Mouse (Mus musculus): ENCODE measurements at regions not wholly inside any gene's neighbourhood (a gene's known extent, or its start where the extent isn't known, plus 50 kb on each side); places are given as distances from the start of the nearest gene placed in this dataset.
A peak's percentile ranks its signal among the peaks of the same experiment; 100 is the strongest.
"Not testable (repeated sequence)": the region's sequence is repeated elsewhere in the genome, so short reads cannot be mapped to it uniquely, and the experiment has no call there.

DNA sequence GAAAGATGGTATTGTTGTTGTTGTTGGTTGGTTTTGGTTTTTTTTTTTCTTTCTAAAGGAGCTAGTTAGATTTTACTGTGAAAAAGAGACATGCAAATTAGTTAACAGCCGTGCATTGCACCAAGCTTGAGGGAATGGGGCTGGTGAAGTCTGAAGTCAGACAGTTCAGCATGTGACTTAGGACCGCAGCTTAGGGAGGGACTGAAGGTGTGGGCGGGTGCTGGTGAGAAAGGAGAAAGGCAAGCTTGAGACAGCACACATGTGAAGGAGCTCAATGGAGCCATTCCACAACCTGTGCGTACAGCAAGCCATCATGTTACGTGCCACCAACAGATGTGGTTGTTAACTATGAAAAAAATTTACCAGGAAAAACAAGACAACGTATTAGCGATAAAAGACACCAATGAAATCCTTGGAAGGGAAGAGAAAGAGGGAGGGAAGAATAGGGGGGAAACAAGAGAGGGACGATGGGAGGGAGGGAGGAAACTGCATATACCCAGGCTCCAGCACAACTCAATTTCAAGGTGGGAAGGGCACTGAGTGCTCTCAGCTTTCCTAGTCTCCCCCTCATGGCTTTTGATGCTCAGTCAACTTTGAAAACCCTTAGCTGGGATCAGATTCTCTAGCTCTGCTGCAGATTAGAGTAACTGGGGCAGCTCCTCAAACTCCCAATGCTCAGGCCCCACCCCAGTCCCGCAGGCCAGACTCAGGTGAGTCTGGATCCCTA is 218.1 kb upstream of the Btg1 start:
- H3K4me3 ChIP-seq (ENCODE audit: low read depth, low read length): no peak overlapping the region
- DNase-seq (ENCODE audit: low spot score) (no peak), ATAC-seq (replicated peaks; ENCODE audit: low FRiP score, low TSS enrichment, low read depth) (no peak)
- no peak overlapping the region for H3K9ac ChIP-seq (ENCODE audit: low read length)
- no peaks in the 10 kb centered on the region for H3K36me3 ChIP-seq (ENCODE audit: control insufficient read depth, insufficient read depth, low read length)
- H3K4me2 ChIP-seq (ENCODE audit: low read length): no peak overlapping the region
- no peaks in the 10 kb centered on the region for H3K4me1 ChIP-seq (replicated peaks; ENCODE audit: control insufficient read depth, insufficient read depth, low read length)
- H3K27ac ChIP-seq (ENCODE audit: low read depth): peak overlapping the region; percentile 36; the same call in 1 of the 2 replicates
- H3K27me3 ChIP-seq (replicated peaks; ENCODE audit: control insufficient read depth, insufficient read depth, low read length): no peaks in the 10 kb centered on the region
- no peaks in the 10 kb centered on the region for H3K9me3 ChIP-seq (ENCODE audit: control insufficient read depth, low read length)
- WGBS: 76% methylated on average over 9 of the region's 9 CpGs

DNA sequence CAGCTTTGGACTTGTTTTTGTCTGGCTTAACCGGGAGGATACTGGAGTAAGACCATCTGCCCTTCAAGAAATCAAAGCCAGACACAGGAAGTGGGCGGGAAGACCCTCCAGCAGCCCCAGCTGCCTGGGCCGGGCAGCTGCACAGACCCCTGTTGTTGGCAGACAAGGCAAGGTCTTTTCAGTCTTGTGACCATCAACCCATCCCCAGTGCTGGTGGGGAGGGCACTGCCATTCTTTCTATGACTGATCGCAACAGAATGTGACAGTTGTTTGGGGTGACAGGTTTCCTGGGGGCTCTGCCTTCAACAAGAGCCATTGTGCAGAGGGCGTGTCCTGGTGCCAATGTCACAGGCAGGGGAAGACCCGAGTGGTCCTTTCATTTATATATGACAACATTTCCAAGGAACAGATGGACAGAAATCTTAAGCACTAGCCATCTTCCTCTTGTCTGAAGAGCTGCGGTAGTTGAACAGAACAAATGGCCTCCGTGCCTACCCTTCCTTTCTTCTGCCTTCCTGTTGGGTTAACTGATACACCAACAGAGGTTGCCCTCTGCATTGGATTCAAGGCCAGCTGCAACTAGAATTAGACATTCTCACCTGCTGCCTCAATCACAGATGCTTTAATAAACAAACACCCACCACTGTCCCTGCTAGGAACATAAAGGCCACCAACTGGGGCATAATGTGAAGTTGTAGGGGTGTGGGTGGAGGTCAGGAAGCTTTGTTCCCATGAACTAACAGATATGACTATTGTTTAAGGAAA is 217.0 kb upstream of the Btg1 start:
- Histone ChIP-seq H3K27me3 (replicated peaks; ENCODE audit: control insufficient read depth, insufficient read depth, low read length) (no peaks in the 10 kb centered on the region), H3K4me3 (ENCODE audit: low read depth, low read length) (no peak overlapping the region), H3K4me1 (replicated peaks; ENCODE audit: control insufficient read depth, insufficient read depth, low read length) (no peaks in the 10 kb centered on the region), H3K9ac (ENCODE audit: low read length) (no peak overlapping the region), H3K36me3 (ENCODE audit: control insufficient read depth, insufficient read depth, low read length) (no peaks in the 10 kb centered on the region), H3K9me3 (ENCODE audit: control insufficient read depth, low read length) (no peaks in the 10 kb centered on the region), H3K27ac (ENCODE audit: low read depth) (no peak overlapping the region), H3K4me2 (ENCODE audit: low read length) (no peak overlapping the region)
- ATAC-seq (replicated peaks; ENCODE audit: low FRiP score, low TSS enrichment, low read depth): peak; percentile 76
- 65% methylated on average over 8 of the region's 8 CpGs for WGBS
- no peak for DNase-seq (ENCODE audit: low spot score)

DNA sequence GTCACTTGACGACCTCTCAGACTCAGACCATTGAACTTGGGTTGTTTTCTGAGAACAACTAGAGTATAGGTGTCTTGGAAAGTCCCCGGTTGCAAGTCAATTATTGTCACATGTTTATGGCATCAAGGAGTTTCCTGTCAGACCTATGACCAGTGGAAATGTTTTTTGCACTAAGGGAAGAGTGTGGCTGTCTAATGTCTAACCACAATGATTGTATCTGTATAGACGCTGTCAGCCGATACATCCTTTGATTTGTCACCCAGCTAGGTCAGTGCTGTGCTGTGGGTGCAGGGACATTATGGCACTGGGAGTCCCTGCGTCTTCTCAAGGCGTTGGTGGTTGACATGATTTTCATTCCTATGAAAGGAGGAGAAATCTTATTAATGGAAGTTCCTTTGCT is 216.0 kb upstream of the Btg1 start:
- no peak for ATAC-seq (replicated peaks; ENCODE audit: low FRiP score, low TSS enrichment, low read depth)

DNA sequence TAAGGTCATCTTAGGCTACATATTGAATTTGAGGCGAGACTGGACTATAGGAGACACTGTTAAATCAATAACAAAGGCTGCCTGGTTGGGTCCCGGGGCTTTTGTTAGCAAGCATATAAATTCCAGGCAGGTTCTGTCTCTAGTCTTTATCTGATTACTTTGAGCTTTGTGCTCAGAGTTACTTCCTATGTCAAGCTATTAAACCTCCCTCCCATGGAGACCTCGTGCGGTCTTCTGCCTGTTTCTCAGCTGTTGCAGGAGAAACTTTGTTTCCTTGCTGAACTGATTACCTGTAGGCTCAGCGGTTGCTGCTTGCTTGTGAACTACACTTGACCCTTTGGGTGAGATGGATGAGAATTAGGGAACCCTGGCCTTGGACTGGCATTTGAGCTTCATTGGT is 210.5 kb upstream of the Btg1 start:
- ATAC-seq (replicated peaks; ENCODE audit: low FRiP score, low TSS enrichment, low read depth) (no peak), DNase-seq (ENCODE audit: low spot score) (no peak)

More for the DNA sequence above, 216.0 kb upstream of the Btg1 start:
- Histone ChIP-seq H3K27ac (ENCODE audit: low read depth) (no peak overlapping the region), H3K4me3 (ENCODE audit: low read depth, low read length) (no peak overlapping the region), H3K9ac (ENCODE audit: low read length) (no peak overlapping the region), H3K27me3 (replicated peaks; ENCODE audit: control insufficient read depth, insufficient read depth, low read length) (no peaks in the 10 kb centered on the region), H3K36me3 (ENCODE audit: control insufficient read depth, insufficient read depth, low read length) (no peaks in the 10 kb centered on the region), H3K9me3 (ENCODE audit: control insufficient read depth, low read length) (no peaks in the 10 kb centered on the region), H3K4me1 (replicated peaks; ENCODE audit: control insufficient read depth, insufficient read depth, low read length) (no peaks in the 10 kb centered on the region), H3K4me2 (ENCODE audit: low read length) (no peak overlapping the region)
- 81% methylated on average over 6 of the region's 6 CpGs for WGBS
- no peak for DNase-seq (ENCODE audit: low spot score)

DNA sequence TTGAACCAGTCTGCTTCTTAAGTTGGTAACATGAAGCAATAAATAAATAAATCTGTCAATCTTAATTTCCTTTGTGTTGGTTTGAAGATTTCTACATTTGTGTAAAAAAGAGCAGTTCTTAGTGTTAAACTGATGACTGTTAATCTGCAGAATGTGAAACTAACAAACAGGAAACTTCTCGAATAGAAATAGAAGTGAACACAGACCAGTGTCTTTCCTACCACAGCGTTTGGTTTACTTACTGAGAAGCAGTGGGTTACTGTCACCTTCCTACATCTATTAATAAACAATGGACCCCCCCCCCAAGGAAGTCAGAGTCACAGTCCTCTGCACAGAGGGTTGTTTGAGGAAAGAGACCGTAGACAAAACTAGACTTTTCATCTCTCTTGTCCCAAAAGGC is 209.0 kb upstream of the Btg1 start:
- H3K36me3 ChIP-seq (ENCODE audit: control insufficient read depth, insufficient read depth, low read length): no peaks in the 10 kb centered on the region
- no peak overlapping the region for H3K4me3 ChIP-seq (ENCODE audit: low read depth, low read length)
- no peak for DNase-seq (ENCODE audit: low spot score)
- no peak overlapping the region for H3K4me2 ChIP-seq (ENCODE audit: low read length)
- ATAC-seq (replicated peaks; ENCODE audit: low FRiP score, low TSS enrichment, low read depth): no peak
- no peak overlapping the region for H3K9ac ChIP-seq (ENCODE audit: low read length)
- WGBS: 54% methylated on average over 3 of the region's 3 CpGs
- H3K27ac ChIP-seq (ENCODE audit: low read depth): no peak overlapping the region
- H3K27me3 ChIP-seq (replicated peaks; ENCODE audit: control insufficient read depth, insufficient read depth, low read length): no peaks in the 10 kb centered on the region
- H3K9me3 ChIP-seq (ENCODE audit: control insufficient read depth, low read length): no peaks in the 10 kb centered on the region
- no peaks in the 10 kb centered on the region for H3K4me1 ChIP-seq (replicated peaks; ENCODE audit: control insufficient read depth, insufficient read depth, low read length)

More for the DNA sequence above, 210.5 kb upstream of the Btg1 start:
- H3K9ac ChIP-seq (ENCODE audit: low read length): no peak overlapping the region
- no peak overlapping the region for H3K4me3 ChIP-seq (ENCODE audit: low read depth, low read length)
- H3K36me3 ChIP-seq (ENCODE audit: control insufficient read depth, insufficient read depth, low read length): no peaks in the 10 kb centered on the region
- no peaks in the 10 kb centered on the region for H3K9me3 ChIP-seq (ENCODE audit: control insufficient read depth, low read length)
- H3K4me2 ChIP-seq (ENCODE audit: low read length): no peak overlapping the region
- WGBS: 59% methylated on average over 5 of the region's 5 CpGs
- H3K27me3 ChIP-seq (replicated peaks; ENCODE audit: control insufficient read depth, insufficient read depth, low read length): no peaks in the 10 kb centered on the region
- H3K27ac ChIP-seq (ENCODE audit: low read depth): no peak overlapping the region
- no peaks in the 10 kb centered on the region for H3K4me1 ChIP-seq (replicated peaks; ENCODE audit: control insufficient read depth, insufficient read depth, low read length)

DNA sequence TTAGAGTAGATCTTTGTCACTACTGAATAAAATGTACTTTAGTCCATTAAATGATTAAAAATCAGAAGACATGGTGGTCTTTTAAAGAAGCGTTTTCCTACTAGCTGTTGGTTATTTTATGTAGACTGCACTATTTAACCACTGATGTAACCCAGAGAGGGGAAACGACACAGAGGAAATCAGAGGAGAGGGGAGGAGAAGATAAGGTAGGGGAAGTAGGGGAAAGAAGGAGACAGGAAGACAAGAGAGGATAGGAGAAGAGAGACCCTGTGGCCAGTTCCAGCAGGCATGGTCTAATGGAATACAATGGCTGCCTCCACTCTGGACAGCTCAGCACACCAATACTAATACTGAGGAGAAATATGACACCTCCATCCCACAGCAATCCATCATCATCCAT is 208.6 kb upstream of the Btg1 start:
- Histone ChIP-seq H3K36me3 (ENCODE audit: control insufficient read depth, insufficient read depth, low read length) (no peaks in the 10 kb centered on the region), H3K4me3 (ENCODE audit: low read depth, low read length) (no peak overlapping the region), H3K27me3 (replicated peaks; ENCODE audit: control insufficient read depth, insufficient read depth, low read length) (no peaks in the 10 kb centered on the region), H3K4me1 (replicated peaks; ENCODE audit: control insufficient read depth, insufficient read depth, low read length) (no peaks in the 10 kb centered on the region), H3K9me3 (ENCODE audit: control insufficient read depth, low read length) (no peaks in the 10 kb centered on the region), H3K27ac (ENCODE audit: low read depth) (no peak overlapping the region), H3K9ac (ENCODE audit: low read length) (no peak overlapping the region), H3K4me2 (ENCODE audit: low read length) (no peak overlapping the region)
- WGBS: 45% methylated on average over 2 of the region's 2 CpGs
- ATAC-seq (replicated peaks; ENCODE audit: low FRiP score, low TSS enrichment, low read depth) (no peak), DNase-seq (ENCODE audit: low spot score) (no peak)

DNA sequence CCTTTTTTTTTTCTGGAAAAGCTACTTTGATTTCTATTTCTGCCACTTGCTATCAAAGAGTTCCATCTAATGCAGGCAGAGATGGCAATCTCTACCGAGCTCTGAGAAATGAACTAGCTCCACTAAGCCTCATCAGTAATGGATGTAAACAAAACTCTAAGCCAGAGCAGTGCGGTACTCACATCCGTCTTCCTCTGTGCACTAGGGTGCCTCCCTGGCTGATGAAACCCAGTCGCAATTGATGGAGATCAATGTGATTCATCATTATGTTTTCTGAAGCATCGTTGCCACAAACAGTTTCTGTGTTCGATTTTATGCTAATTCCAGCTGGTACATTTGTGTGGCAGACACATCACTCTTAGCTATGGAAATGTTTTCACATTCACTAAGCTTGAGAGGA is 206.8 kb upstream of the Btg1 start:
- Histone ChIP-seq H3K4me1 (replicated peaks; ENCODE audit: control insufficient read depth, insufficient read depth, low read length) (no peaks in the 10 kb centered on the region), H3K9me3 (ENCODE audit: control insufficient read depth, low read length) (no peaks in the 10 kb centered on the region), H3K27ac (ENCODE audit: low read depth) (no peak overlapping the region), H3K36me3 (ENCODE audit: control insufficient read depth, insufficient read depth, low read length) (no peaks in the 10 kb centered on the region), H3K9ac (ENCODE audit: low read length) (no peak overlapping the region), H3K4me3 (ENCODE audit: low read depth, low read length) (no peak overlapping the region), H3K27me3 (replicated peaks; ENCODE audit: control insufficient read depth, insufficient read depth, low read length) (no peaks in the 10 kb centered on the region), H3K4me2 (ENCODE audit: low read length) (no peak overlapping the region)
- no peak for ATAC-seq (replicated peaks; ENCODE audit: low FRiP score, low TSS enrichment, low read depth)
- WGBS: 50% methylated on average over 6 of the region's 6 CpGs
- no peak for DNase-seq (ENCODE audit: low spot score)

DNA sequence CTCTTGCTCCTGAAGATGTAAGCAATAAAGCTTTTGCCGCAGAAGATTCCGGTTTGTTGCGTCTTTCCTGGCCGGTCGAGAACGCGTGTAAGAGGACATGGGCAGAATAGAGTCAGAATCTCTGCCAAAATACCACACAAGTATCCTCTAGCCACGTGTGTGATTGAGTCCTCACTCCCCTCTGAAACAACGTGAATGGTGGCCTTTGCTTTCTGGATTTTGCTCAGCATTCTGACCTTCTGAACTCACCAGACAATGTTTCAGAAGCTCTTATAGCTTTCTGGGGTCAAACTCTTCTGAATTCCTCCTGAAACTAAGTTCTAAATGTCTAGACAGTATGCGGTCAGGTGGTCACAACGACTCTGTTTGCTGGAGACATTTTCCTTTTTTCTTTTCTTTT is 202.0 kb upstream of the Btg1 start:
- Histone ChIP-seq H3K4me1 (replicated peaks; ENCODE audit: control insufficient read depth, insufficient read depth, low read length) (no peaks in the 10 kb centered on the region), H3K4me2 (ENCODE audit: low read length) (no peak overlapping the region), H3K9me3 (ENCODE audit: control insufficient read depth, low read length) (no peaks in the 10 kb centered on the region), H3K9ac (ENCODE audit: low read length) (no peak overlapping the region), H3K27me3 (replicated peaks; ENCODE audit: control insufficient read depth, insufficient read depth, low read length) (no peaks in the 10 kb centered on the region), H3K27ac (ENCODE audit: low read depth) (no peak overlapping the region), H3K36me3 (ENCODE audit: control insufficient read depth, insufficient read depth, low read length) (no peaks in the 10 kb centered on the region), H3K4me3 (ENCODE audit: low read depth, low read length) (no peak overlapping the region)
- no peak for DNase-seq (ENCODE audit: low spot score)
- no peak for ATAC-seq (replicated peaks; ENCODE audit: low FRiP score, low TSS enrichment, low read depth)
- WGBS: 87% methylated on average over 11 of the region's 11 CpGs

DNA sequence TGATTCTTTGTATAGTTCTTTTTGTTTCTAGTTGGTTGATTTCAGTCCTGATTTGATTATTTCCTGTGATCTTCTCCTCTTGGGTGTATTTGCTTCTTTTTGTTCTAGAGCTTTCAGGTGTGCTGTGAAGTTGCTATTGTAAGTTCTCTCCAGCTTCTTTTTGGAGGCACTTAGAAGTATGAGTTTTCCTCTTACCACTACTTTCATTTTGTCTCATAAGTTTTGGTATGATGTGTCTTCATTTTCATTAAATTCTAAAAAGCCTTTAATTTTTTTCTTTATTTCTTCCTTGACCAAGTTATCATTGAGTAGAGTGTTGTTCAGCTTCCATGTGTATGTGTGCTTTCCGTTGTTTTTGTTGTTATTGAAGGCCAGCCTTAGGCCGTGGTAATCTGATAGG is 195.3 kb upstream of the Btg1 start:
- not testable (repeated sequence) for H3K9me3 ChIP-seq (ENCODE audit: control insufficient read depth, low read length); H3K4me3 ChIP-seq (ENCODE audit: low read depth, low read length); H3K36me3 ChIP-seq (ENCODE audit: control insufficient read depth, insufficient read depth, low read length); H3K4me2 ChIP-seq (ENCODE audit: low read length); DNase-seq (ENCODE audit: low spot score); H3K27ac ChIP-seq (ENCODE audit: low read depth); H3K27me3 ChIP-seq (replicated peaks; ENCODE audit: control insufficient read depth, insufficient read depth, low read length); H3K9ac ChIP-seq (ENCODE audit: low read length); ATAC-seq (replicated peaks; ENCODE audit: low FRiP score, low TSS enrichment, low read depth); H3K4me1 ChIP-seq (replicated peaks; ENCODE audit: control insufficient read depth, insufficient read depth, low read length)
- 95% methylated on average over 2 of the region's 2 CpGs for WGBS
